Mouse (Mus musculus): ENCODE data around the gene Rbm4. TPM values are rescaled to one million over a fixed set of nuclear protein-coding genes. Genes with fewer than 3 reads are reported as not detected.

The Rbm4 gene
- polyA plus RNA-seq, 1 experiment, result 103 TPM

- no peak overlapping the region for H3K4me3 ChIP-seq (ENCODE audit: insufficient read depth, low read depth, low read length)
- 87% methylated on average over 9 of the region's 9 CpGs for WGBS
- no peak overlapping the region for H3K27ac ChIP-seq (ENCODE audit: insufficient read depth, low read depth, low read length)
- H3K4me1 ChIP-seq (ENCODE audit: control insufficient read depth, insufficient read depth, low read length), result no peaks in the 10 kb centered on the region
- TF ChIP-seq CTCF (IDR thresholded peaks at IDR 0.05; ENCODE audit: insufficient read depth, low read depth, low read length) (no peak), POLR2A (IDR thresholded peaks at IDR 0.05; ENCODE audit: insufficient read depth, low read depth, low read length) (no peak)
Observed at GRCm38 (mm10) chr19:4747631-4748312, 45.9 kb downstream of the Rbm4 start.

GRCm38 (mm10) chr19:4746611-4747010 is 47.1 kb downstream of the Rbm4 start:
- Histone ChIP-seq H3K4me3 (ENCODE audit: insufficient read depth, low read depth, low read length) (no peak overlapping the region), H3K27ac (ENCODE audit: insufficient read depth, low read depth, low read length) (no peak overlapping the region), H3K4me1 (ENCODE audit: control insufficient read depth, insufficient read depth, low read length) (peaks cover 6% of the 10 kb centered on the region; the same call in 1 of the 2 replicates)
- TF ChIP-seq POLR2A (IDR thresholded peaks at IDR 0.05; ENCODE audit: insufficient read depth, low read depth, low read length), result no peak
- no peak for TF ChIP-seq CTCF (IDR thresholded peaks at IDR 0.05; ENCODE audit: insufficient read depth, low read depth, low read length)
- WGBS, result 64% methylated on average over 14 of the region's 14 CpGs

GRCm38 (mm10) chr19:4745681-4746080 is 48.0 kb downstream of the Rbm4 start:
- Histone ChIP-seq H3K27ac (ENCODE audit: insufficient read depth, low read depth, low read length) (no peak overlapping the region), H3K4me3 (ENCODE audit: insufficient read depth, low read depth, low read length) (no peak overlapping the region), H3K4me1 (ENCODE audit: control insufficient read depth, insufficient read depth, low read length) (peaks cover 13% of the 10 kb centered on the region)
- TF ChIP-seq CTCF (IDR thresholded peaks at IDR 0.05; ENCODE audit: insufficient read depth, low read depth, low read length), result no peak
- TF ChIP-seq POLR2A (IDR thresholded peaks at IDR 0.05; ENCODE audit: insufficient read depth, low read depth, low read length), result no peak
- 73% methylated on average over 10 of the region's 10 CpGs for WGBS

GRCm38 (mm10) chr19:4745057-4745456 is 48.6 kb downstream of the Rbm4 start:
- H3K27ac ChIP-seq (ENCODE audit: insufficient read depth, low read depth, low read length), result no peak overlapping the region
- 40% methylated on average over 9 of the region's 9 CpGs for whole genome bisulfite sequencing

GRCm38 (mm10) chr19:4744026-4744425 is 49.7 kb downstream of the Rbm4 start:
- H3K4me3 ChIP-seq (ENCODE audit: insufficient read depth, low read depth, low read length), result no peak overlapping the region
- peaks cover 13% of the 10 kb centered on the region for H3K4me1 ChIP-seq (ENCODE audit: control insufficient read depth, insufficient read depth, low read length)
- TF ChIP-seq CTCF (IDR thresholded peaks at IDR 0.05; ENCODE audit: insufficient read depth, low read depth, low read length), result no peak
- TF ChIP-seq POLR2A (IDR thresholded peaks at IDR 0.05; ENCODE audit: insufficient read depth, low read depth, low read length), result no peak
- no peak overlapping the region for H3K27ac ChIP-seq (ENCODE audit: insufficient read depth, low read depth, low read length)
- 78% methylated on average over 14 of the region's 14 CpGs for WGBS

More at GRCm38 (mm10) chr19:4745057-4745456, 48.6 kb downstream of the Rbm4 start:
- TF ChIP-seq CTCF (IDR thresholded peaks at IDR 0.05; ENCODE audit: insufficient read depth, low read depth, low read length), result no peak
- no peak for TF ChIP-seq POLR2A (IDR thresholded peaks at IDR 0.05; ENCODE audit: insufficient read depth, low read depth, low read length)
- H3K4me1 ChIP-seq (ENCODE audit: control insufficient read depth, insufficient read depth, low read length), result peaks cover 13% of the 10 kb centered on the region
- H3K4me3 ChIP-seq (ENCODE audit: insufficient read depth, low read depth, low read length), result no peak overlapping the region

- WGBS, result 40% methylated on average over 5 of the region's 5 CpGs
- Histone ChIP-seq H3K27ac (ENCODE audit: insufficient read depth, low read depth, low read length) (no peak overlapping the region), H3K4me1 (ENCODE audit: control insufficient read depth, insufficient read depth, low read length) (peaks cover 13% of the 10 kb centered on the region), H3K4me3 (ENCODE audit: insufficient read depth, low read depth, low read length) (no peak overlapping the region)
- TF ChIP-seq POLR2A (IDR thresholded peaks at IDR 0.05; ENCODE audit: insufficient read depth, low read depth, low read length) (no peak), CTCF (IDR thresholded peaks at IDR 0.05; ENCODE audit: insufficient read depth, low read depth, low read length) (peak; percentile 40; the same call in 1 of the 2 replicates)
Observed at GRCm38 (mm10) chr19:4743524-4743923, 50.2 kb downstream of the Rbm4 start.

- H3K4me3 ChIP-seq (ENCODE audit: insufficient read depth, low read depth, low read length), result no peak overlapping the region
- WGBS, result 89% methylated on average over 6 of the region's 6 CpGs
- no peak for TF ChIP-seq CTCF (IDR thresholded peaks at IDR 0.05; ENCODE audit: insufficient read depth, low read depth, low read length)
- TF ChIP-seq POLR2A (IDR thresholded peaks at IDR 0.05; ENCODE audit: insufficient read depth, low read depth, low read length), result no peak
- H3K27ac ChIP-seq (ENCODE audit: insufficient read depth, low read depth, low read length), result no peak overlapping the region
- H3K4me1 ChIP-seq (ENCODE audit: control insufficient read depth, insufficient read depth, low read length), result peaks cover 13% of the 10 kb centered on the region
Observed at GRCm38 (mm10) chr19:4742229-4742628, 51.5 kb downstream of the Rbm4 start.

GRCm38 (mm10) chr19:4741482-4741881 is 52.2 kb downstream of the Rbm4 start:
- peak overlapping the region; percentile 12; the same call in 1 of the 2 replicates for H3K27ac ChIP-seq (ENCODE audit: insufficient read depth, low read depth, low read length)
- TF ChIP-seq POLR2A (IDR thresholded peaks at IDR 0.05; ENCODE audit: insufficient read depth, low read depth, low read length) (no peak), CTCF (IDR thresholded peaks at IDR 0.05; ENCODE audit: insufficient read depth, low read depth, low read length) (no peak)
- peaks cover 13% of the 10 kb centered on the region for H3K4me1 ChIP-seq (ENCODE audit: control insufficient read depth, insufficient read depth, low read length)
- 53% methylated on average over 10 of the region's 10 CpGs for WGBS
- no peak overlapping the region for H3K4me3 ChIP-seq (ENCODE audit: insufficient read depth, low read depth, low read length)

GRCm38 (mm10) chr19:4739762-4740161 is 53.9 kb downstream of the Rbm4 start:
- Histone ChIP-seq H3K4me1 (ENCODE audit: control insufficient read depth, insufficient read depth, low read length) (peaks cover 13% of the 10 kb centered on the region), H3K4me3 (ENCODE audit: insufficient read depth, low read depth, low read length) (no peak overlapping the region), H3K27ac (ENCODE audit: insufficient read depth, low read depth, low read length) (no peak overlapping the region)
- 89% methylated on average over 5 of the region's 5 CpGs for WGBS
- no peak for TF ChIP-seq CTCF (IDR thresholded peaks at IDR 0.05; ENCODE audit: insufficient read depth, low read depth, low read length)
- no peak for TF ChIP-seq POLR2A (IDR thresholded peaks at IDR 0.05; ENCODE audit: insufficient read depth, low read depth, low read length)
